Mouse (Mus musculus) retina, adult 2 months (tissue): Measurements from ENCODE around the gene Bicd1.
"Not testable (repeated sequence)": the region's sequence is repeated elsewhere in the genome, so short reads cannot be mapped to it uniquely, and the experiment has no call there.

ENCODE experiments used
- DNase-seq: peaks from one replicate; pipeline ENCODE4 v3.0.0-alpha.2; 2012; ENCODE audit warnings: low read depth, low spot score

Bicd1 gene

GRCm38 (mm10) chr6:149408833-149409332, at the start of gene Bicd1:
Bicd1 (plus strand) TSS chr6:149408886.
- DNase-seq: peak; percentile 68

- DNase-seq: not testable (repeated sequence)
Measured at GRCm38 (mm10) chr6:149362533-149362932, 46.2 kb upstream of the Bicd1 start.

GRCm38 (mm10) chr6:149365975-149366374, 42.7 kb upstream of the Bicd1 start:
- not testable (repeated sequence) for DNase-seq

- no peak for DNase-seq
Measured at GRCm38 (mm10) chr6:149366403-149366802, 42.3 kb upstream of the Bicd1 start.

GRCm38 (mm10) chr6:149374986-149375457, 33.7 kb upstream of the Bicd1 start:
- DNase-seq: peak; percentile 42

- no peak for DNase-seq
Measured at GRCm38 (mm10) chr6:149383531-149383930, 25.2 kb upstream of the Bicd1 start.

- no peak for DNase-seq
Measured at GRCm38 (mm10) chr6:149386389-149386788, 22.3 kb upstream of the Bicd1 start.

GRCm38 (mm10) chr6:149389626-149390025, 19.1 kb upstream of the Bicd1 start:
- DNase-seq: not testable (repeated sequence)

GRCm38 (mm10) chr6:149399396-149399795, 9.3 kb upstream of the Bicd1 start:
- no peak for DNase-seq

- DNase-seq: no peak
Measured at GRCm38 (mm10) chr6:149409341-149409740, 655 bp downstream of the Bicd1 start.

- DNase-seq: no peak
Measured at GRCm38 (mm10) chr6:149409845-149410244, 1.2 kb downstream of the Bicd1 start.

GRCm38 (mm10) chr6:149413256-149413655, 4.6 kb downstream of the Bicd1 start:
- DNase-seq: no peak

- no peak for DNase-seq
Measured at GRCm38 (mm10) chr6:149424748-149425147, 16.1 kb downstream of the Bicd1 start.

GRCm38 (mm10) chr6:149439140-149439539, 30.5 kb downstream of the Bicd1 start:
- DNase-seq: no peak

GRCm38 (mm10) chr6:149442884-149443283, 34.2 kb downstream of the Bicd1 start:
- no peak for DNase-seq

- no peak for DNase-seq
Measured at GRCm38 (mm10) chr6:149445854-149446253, 37.2 kb downstream of the Bicd1 start.

- DNase-seq: no peak
Measured at GRCm38 (mm10) chr6:149457324-149457723, 48.6 kb downstream of the Bicd1 start.

GRCm38 (mm10) chr6:149460971-149461370, 52.3 kb downstream of the Bicd1 start:
- no peak for DNase-seq

- DNase-seq: no peak
Measured at GRCm38 (mm10) chr6:149471477-149471876, 62.8 kb downstream of the Bicd1 start.

GRCm38 (mm10) chr6:149472441-149472840, 63.8 kb downstream of the Bicd1 start:
- not testable (repeated sequence) for DNase-seq

GRCm38 (mm10) chr6:149481868-149482267, 73.2 kb downstream of the Bicd1 start:
- DNase-seq: not testable (repeated sequence)

- DNase-seq: no peak
Measured at GRCm38 (mm10) chr6:149494662-149495061, 86.0 kb downstream of the Bicd1 start.

- DNase-seq: no peak
Measured at GRCm38 (mm10) chr6:149495925-149496324, 87.2 kb downstream of the Bicd1 start.
